Mouse (Mus musculus): ENCODE measurements at regions not wholly inside any gene's neighbourhood (a gene's known extent, or its start where the extent isn't known, plus 50 kb on each side); places are given as distances from the start of the nearest gene placed in this dataset.

DNA sequence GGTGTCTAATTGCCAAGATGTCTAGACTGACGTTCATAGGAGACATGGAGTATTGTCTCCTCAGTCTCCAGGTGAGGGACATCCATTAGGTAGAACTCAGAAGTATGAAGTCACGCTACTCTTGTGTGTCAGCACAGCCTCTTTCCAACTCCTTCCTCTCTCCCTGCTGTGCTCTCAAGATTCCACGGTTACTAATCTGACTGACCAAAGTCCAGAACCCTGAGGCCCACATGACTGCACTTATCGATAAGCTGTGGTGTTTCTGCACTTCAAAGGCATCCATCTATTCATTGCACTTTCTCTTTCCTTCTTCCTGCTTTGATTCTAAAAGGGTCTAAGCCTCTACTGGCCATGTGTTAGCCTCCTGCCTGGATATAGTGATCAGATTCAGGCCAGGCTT is 107.4 kb upstream of the Neo1 start:
- TF ChIP-seq CTCF (conservative IDR thresholded peaks at IDR 0.05; ENCODE audit: insufficient read depth, insufficient read length, low read depth, low read length) (no peak), POLR2A (IDR thresholded peaks at IDR 0.05; ENCODE audit: low read depth, low read length) (no peak)

All from kidney, adult 2 months (tissue).